Mouse (Mus musculus) gastrocnemius, postnatal 36 days (tissue): ENCODE data around the gene Nr3c2. TPM values are rescaled to one million over a fixed set of nuclear protein-coding genes. Genes with fewer than 3 reads are reported as not detected.

Experiments
- DNase-seq, 2 experiments: peaks; one replicate each; pipeline ENCODE4 v3.0.0; 2022
- intact Hi-C: fragments of 180-260 bp; cut with DNase I; formaldehyde crosslinking; loops from one replicate; pipeline ENCODE4 v1.15.1; 2025
- total RNA-seq, 2 experiments: library from RNA; stranded (reverse); gene quantifications; 2 replicates each; pipeline ENCODE4 v1.2.3; 2021

Nr3c2 gene
- total RNA-seq, 2 experiments from 2014 or later: 6.1 to 7.6 TPM

GRCm38 (mm10) chr8:77231211-77231610 lies 332.0 kb downstream of the Nr3c2 start:
- no peak for DNase-seq
- intact Hi-C loops: no loop called here

GRCm38 (mm10) chr8:77231834-77232233 lies 332.6 kb downstream of the Nr3c2 start:
- intact Hi-C loops: no loop called here

GRCm38 (mm10) chr8:77232411-77232810 lies 333.2 kb downstream of the Nr3c2 start:
- intact Hi-C loops: no loop called here
- no peak for DNase-seq

More at GRCm38 (mm10) chr8:77231834-77232233, 332.6 kb downstream of the Nr3c2 start:
- no peak for DNase-seq

- peak; percentile 16 to 39 for DNase-seq
- intact Hi-C loops: no loop called here
Observed at GRCm38 (mm10) chr8:77236701-77237100, 337.5 kb downstream of the Nr3c2 start.

GRCm38 (mm10) chr8:77239462-77239861 lies 340.2 kb downstream of the Nr3c2 start:
- no peak for DNase-seq
- intact Hi-C loops: no loop called here

- no peak for DNase-seq
- intact Hi-C loops: no loop called here
Observed at GRCm38 (mm10) chr8:77241381-77241780, 342.1 kb downstream of the Nr3c2 start.

GRCm38 (mm10) chr8:77250094-77250493 lies 350.9 kb downstream of the Nr3c2 start:
- intact Hi-C loops: no loop called here
- DNase-seq: no peak

GRCm38 (mm10) chr8:77251134-77251533 lies 351.9 kb downstream of the Nr3c2 start:
- no peak for DNase-seq
- intact Hi-C loops: no loop called here

- no peak for DNase-seq
- intact Hi-C loops: no loop called here
Observed at GRCm38 (mm10) chr8:77254466-77254865, 355.2 kb downstream of the Nr3c2 start.

GRCm38 (mm10) chr8:77256450-77257084 lies 357.3 kb downstream of the Nr3c2 start:
- no peak for DNase-seq
- intact Hi-C loops: no loop called here

- intact Hi-C loops: no loop called here
- DNase-seq: no peak
Observed at GRCm38 (mm10) chr8:77257085-77257451, 357.8 kb downstream of the Nr3c2 start.

- no peak for DNase-seq
Observed at GRCm38 (mm10) chr8:77261215-77261614, 362.0 kb downstream of the Nr3c2 start.

GRCm38 (mm10) chr8:77262216-77263009 lies 363.2 kb downstream of the Nr3c2 start:
- DNase-seq: no peak
- intact Hi-C loops: no loop called here

More at GRCm38 (mm10) chr8:77261215-77261614, 362.0 kb downstream of the Nr3c2 start:
- intact Hi-C loops: no loop called here

GRCm38 (mm10) chr8:77267941-77268405 lies 368.7 kb downstream of the Nr3c2 start:
- intact Hi-C loops: no loop called here
- DNase-seq: peak in 1 of 2 experiments; percentile 17

- DNase-seq: no peak
- intact Hi-C loops: no loop called here
Observed at GRCm38 (mm10) chr8:77272136-77272535, 372.9 kb downstream of the Nr3c2 start.

- no peak for DNase-seq
- intact Hi-C loops: no loop called here
Observed at GRCm38 (mm10) chr8:77275571-77275970, 376.3 kb downstream of the Nr3c2 start.

- intact Hi-C loops: no loop called here
- peak; percentile 26 to 55 for DNase-seq
Observed at GRCm38 (mm10) chr8:77276827-77277226, 377.6 kb downstream of the Nr3c2 start.

- intact Hi-C loops: no loop called here
- DNase-seq: no peak
Observed at GRCm38 (mm10) chr8:77278246-77278645, 379.0 kb downstream of the Nr3c2 start.

GRCm38 (mm10) chr8:77279977-77280376 lies 380.7 kb downstream of the Nr3c2 start:
- intact Hi-C loops: no loop called here

GRCm38 (mm10) chr8:77282605-77283236 lies 383.5 kb downstream of the Nr3c2 start:
- intact Hi-C loops: no loop called here

More at GRCm38 (mm10) chr8:77279977-77280376, 380.7 kb downstream of the Nr3c2 start:
- DNase-seq: no peak

GRCm38 (mm10) chr8:77284473-77284872 lies 385.2 kb downstream of the Nr3c2 start:
- intact Hi-C loops: no loop called here

More at GRCm38 (mm10) chr8:77282605-77283236, 383.5 kb downstream of the Nr3c2 start:
- no peak for DNase-seq

More at GRCm38 (mm10) chr8:77284473-77284872, 385.2 kb downstream of the Nr3c2 start:
- no peak for DNase-seq
